Mouse (Mus musculus) embryonic facial prominence, embryonic 12.5 days (tissue): ENCODE results near the gene Tmem239. TPM values are rescaled to one million over a fixed set of nuclear protein-coding genes. Genes with fewer than 3 reads are reported as not detected.

ENCODE experiments used
- ATAC-seq: fragments of 200-750 bp; cut with Nextera tagmentation; 2 replicates; pipeline ENCODE4 v1.8.0; 2017; ENCODE audit not compliant: insufficient number of reproducible peaks, insufficient read depth, low FRiP score, low TSS enrichment
- H3K27ac ChIP-seq: fragments of 300-500 bp; sonication (generic); 2 replicates; pipeline ENCODE4 v1.5.1; 2016; ENCODE audit warnings: mild to moderate bottlenecking
- H3K27me3 ChIP-seq: fragments of 300-500 bp; sonication (generic); 2 replicates; pipeline ENCODE4 v1.6.1; 2016; ENCODE audit warnings: mild to moderate bottlenecking, moderate library complexity
- H3K36me3 ChIP-seq: fragments of 300-500 bp; sonication (generic); 2 replicates; pipeline ENCODE4 v1.6.1; 2016; ENCODE audit warnings: mild to moderate bottlenecking
- H3K4me1 ChIP-seq: fragments of 300-500 bp; sonication (generic); 2 replicates; pipeline ENCODE4 v1.6.1; 2016
- H3K4me2 ChIP-seq: fragments of 300-500 bp; sonication (generic); replicated peaks from 2 replicates; pipeline ENCODE4 v1.6.1; 2016; ENCODE audit warnings: mild to moderate bottlenecking, moderate library complexity
- H3K4me3 ChIP-seq: fragments of 300-500 bp; sonication (generic); 2 replicates; pipeline ENCODE4 v1.5.1; 2016; ENCODE audit warnings: mild to moderate bottlenecking
- H3K9ac ChIP-seq: fragments of 300-500 bp; sonication (generic); 2 replicates; pipeline ENCODE4 v1.6.1; 2016; ENCODE audit warnings: mild to moderate bottlenecking, moderate library complexity
- H3K9me3 ChIP-seq: fragments of 300-500 bp; sonication (generic); 2 replicates; pipeline ENCODE4 v1.6.1; 2016; ENCODE audit warnings: mild to moderate bottlenecking, moderate library complexity
- WGBS: fragments of 180-500 bp; shearing (Covaris S2); methylation state at CpG from one replicate; pipeline ENCODE4 v1.1.7; 2016; 5-methylcytosine and 5-hydroxymethylcytosine counted together
- polyA plus RNA-seq: library from polyadenylated mRNA; unstranded; fragments of >200 nt; fragmentation: Nextera tagmentation; extraction: Ambion mirVana; gene quantifications from 2 replicates; pipeline ENCODE4 v1.2.1, GENCODE M21; 2016

Gene Tmem239
- polyA plus RNA-seq, 1 experiment from 2014 or later, result 0.20 TPM

- 84% methylated on average over 11 of the region's 11 CpGs for WGBS
- no peak overlapping the region for H3K27ac ChIP-seq
- no peaks in the 10 kb centered on the region for H3K9me3 ChIP-seq
- peaks cover 2% of the 10 kb centered on the region; the same call in 1 of the 2 replicates for H3K4me1 ChIP-seq
- 0 out of 2 replicates have a peak, but pooled peaks cover 2% of the 10 kb centered on the region for H3K27me3 ChIP-seq
- no peak overlapping the region for H3K4me3 ChIP-seq
- H3K9ac ChIP-seq, result no peak overlapping the region
- H3K36me3 ChIP-seq, result peaks cover 47% of the 10 kb centered on the region
- no peak for ATAC-seq
- no peak overlapping the region for H3K4me2 ChIP-seq
These were observed 15.2 kb upstream of the Tmem239 start for GRCm38 (mm10) chr2:130390993-130391625.

- no peak overlapping the region for H3K4me2 ChIP-seq
- H3K27me3 ChIP-seq, result no peaks in the 10 kb centered on the region
- H3K27ac ChIP-seq, result no peak overlapping the region
- H3K9me3 ChIP-seq, result no peaks in the 10 kb centered on the region
- peaks cover 47% of the 10 kb centered on the region for H3K36me3 ChIP-seq
- no peak overlapping the region for H3K9ac ChIP-seq
- WGBS, result 75% methylated on average over 3 of the region's 3 CpGs
- no peak overlapping the region for H3K4me3 ChIP-seq
- peaks cover 15% of the 10 kb centered on the region for H3K4me1 ChIP-seq
- no peak for ATAC-seq
These were observed 13.4 kb upstream of the Tmem239 start for GRCm38 (mm10) chr2:130392836-130393235.

- H3K4me3 ChIP-seq, result no peak overlapping the region
- H3K4me2 ChIP-seq, result no peak overlapping the region
- peaks cover 42% of the 10 kb centered on the region for H3K36me3 ChIP-seq
- H3K27ac ChIP-seq, result no peak overlapping the region
- WGBS, result 93% methylated on average over 11 of the region's 11 CpGs
- peaks cover 23% of the 10 kb centered on the region for H3K4me1 ChIP-seq
- no peak overlapping the region for H3K9ac ChIP-seq
- no peak for ATAC-seq
- H3K27me3 ChIP-seq, result no peaks in the 10 kb centered on the region
- no peaks in the 10 kb centered on the region for H3K9me3 ChIP-seq
These were observed 10.6 kb upstream of the Tmem239 start for GRCm38 (mm10) chr2:130395696-130396095.

- H3K27ac ChIP-seq, result peak within 1 kb of the TSS; percentile 87
- peak within 1 kb of the TSS; percentile 74 for H3K4me3 ChIP-seq
- H3K36me3 ChIP-seq, result peaks cover 28% of the 10 kb centered on the region
- peaks cover 27% of the 10 kb centered on the region for H3K4me1 ChIP-seq
- no peaks in the 10 kb centered on the region for H3K9me3 ChIP-seq
- no peaks in the 10 kb centered on the region for H3K27me3 ChIP-seq
- WGBS, result under 1% methylated on average over 41 of the region's 53 CpGs
- peak within 1 kb of the TSS; percentile 81 for H3K9ac ChIP-seq
- peak; percentile 88 for ATAC-seq
- H3K4me2 ChIP-seq, result peak within 1 kb of the TSS; percentile 85
These were observed 8.9 kb upstream of the Tmem239 start, which contains the start of gene Cpxm1 for GRCm38 (mm10) chr2:130397186-130397985. TSS of gene Cpxm1 (minus strand) at chr2:130397574.

GRCm38 (mm10) chr2:130398091-130398490 lies 8.2 kb upstream of the Tmem239 start:
- peaks cover 21% of the 10 kb centered on the region for H3K36me3 ChIP-seq
- peaks cover 27% of the 10 kb centered on the region for H3K4me1 ChIP-seq
- no peak for ATAC-seq
- H3K4me3 ChIP-seq, result peak overlapping the region; percentile 74
- 16% methylated on average over 14 of the region's 14 CpGs for WGBS
- H3K27me3 ChIP-seq, result no peaks in the 10 kb centered on the region
- peak overlapping the region; percentile 85 for H3K4me2 ChIP-seq
- no peaks in the 10 kb centered on the region for H3K9me3 ChIP-seq
- H3K9ac ChIP-seq, result peak overlapping the region; percentile 81; the same call in 1 of the 2 replicates
- peak overlapping the region; percentile 87; the same call in 1 of the 2 replicates for H3K27ac ChIP-seq

GRCm38 (mm10) chr2:130400046-130400445 lies 6.2 kb upstream of the Tmem239 start:
- Histone ChIP-seq H3K4me2 (no peak overlapping the region), H3K4me3 (no peak overlapping the region), H3K4me1 (peaks cover 27% of the 10 kb centered on the region), H3K9me3 (no peaks in the 10 kb centered on the region), H3K36me3 (peaks cover 3% of the 10 kb centered on the region; the same call in 1 of the 2 replicates), H3K27me3 (no peaks in the 10 kb centered on the region), H3K9ac (no peak overlapping the region), H3K27ac (no peak overlapping the region)
- no peak for ATAC-seq
- 93% methylated on average over 1 of the region's 1 CpGs for WGBS

GRCm38 (mm10) chr2:130401891-130402290 lies 4.4 kb upstream of the Tmem239 start:
- Histone ChIP-seq H3K36me3 (no peaks in the 10 kb centered on the region), H3K27me3 (no peaks in the 10 kb centered on the region), H3K4me2 (no peak overlapping the region), H3K9ac (no peak overlapping the region), H3K4me1 (peaks cover 17% of the 10 kb centered on the region), H3K27ac (no peak overlapping the region), H3K9me3 (no peaks in the 10 kb centered on the region), H3K4me3 (no peak overlapping the region)
- 85% methylated on average over 4 of the region's 4 CpGs for WGBS
- ATAC-seq, result no peak

GRCm38 (mm10) chr2:130404939-130405338 lies 1.3 kb upstream of the Tmem239 start, which contains the start of the genes Gm28372 and 1700020A23Rik:
TSS of gene Gm28372 (plus strand) at chr2:130405239.
TSS of gene 1700020A23Rik (plus strand) at chr2:130405259.
- 89% methylated on average over 1 of the region's 1 CpGs for WGBS
- Histone ChIP-seq H3K4me2 (no peak within 1 kb of the TSS), H3K27me3 (no peaks in the 10 kb centered on the region), H3K4me1 (peaks cover 20% of the 10 kb centered on the region), H3K36me3 (no peaks in the 10 kb centered on the region), H3K9me3 (no peaks in the 10 kb centered on the region), H3K9ac (no peak within 1 kb of the TSS), H3K4me3 (no peak within 1 kb of the TSS), H3K27ac (no peak within 1 kb of the TSS)
- no peak for ATAC-seq

GRCm38 (mm10) chr2:130408194-130408593 lies 1.9 kb downstream of the Tmem239 start:
- 0 out of 2 replicates have a peak, but pooled peaks have one; percentile 29 for ATAC-seq
- Histone ChIP-seq H3K4me1 (peaks cover 14% of the 10 kb centered on the region), H3K9me3 (no peaks in the 10 kb centered on the region), H3K4me2 (no peak overlapping the region), H3K27me3 (no peaks in the 10 kb centered on the region), H3K36me3 (no peaks in the 10 kb centered on the region), H3K4me3 (no peak overlapping the region), H3K27ac (peak overlapping the region; percentile 58; the same call in 1 of the 2 replicates), H3K9ac (no peak overlapping the region)
- WGBS, result 9% methylated on average over 6 of the region's 6 CpGs

- Histone ChIP-seq H3K9me3 (no peaks in the 10 kb centered on the region), H3K36me3 (no peaks in the 10 kb centered on the region), H3K27me3 (no peaks in the 10 kb centered on the region), H3K27ac (peak overlapping the region; percentile 51; the same call in 1 of the 2 replicates), H3K9ac (no peak overlapping the region), H3K4me2 (no peak overlapping the region), H3K4me3 (no peak overlapping the region), H3K4me1 (peaks cover 14% of the 10 kb centered on the region)
- peak; percentile 68 for ATAC-seq
- 30% methylated on average over 16 of the region's 16 CpGs for WGBS
These were observed 5.5 kb downstream of the Tmem239 start for GRCm38 (mm10) chr2:130411558-130412495.

GRCm38 (mm10) chr2:130412775-130413174 lies 6.5 kb downstream of the Tmem239 start:
- H3K4me2 ChIP-seq, result no peak overlapping the region
- H3K4me3 ChIP-seq, result no peak overlapping the region
- H3K4me1 ChIP-seq, result peaks cover 14% of the 10 kb centered on the region
- no peaks in the 10 kb centered on the region for H3K9me3 ChIP-seq
- no peaks in the 10 kb centered on the region for H3K36me3 ChIP-seq
- WGBS, result 80% methylated on average over 3 of the region's 3 CpGs
- no peaks in the 10 kb centered on the region for H3K27me3 ChIP-seq
- H3K9ac ChIP-seq, result no peak overlapping the region
- no peak for ATAC-seq
- no peak overlapping the region for H3K27ac ChIP-seq
